Mouse (Mus musculus): ENCODE results near the gene Tagln. TPM values are rescaled to one million over a fixed set of nuclear protein-coding genes. Genes with fewer than 3 reads are reported as not detected.

Tagln gene
- polyA plus RNA-seq, 1 experiment from 2014 or later: 22.0 TPM

DNA sequence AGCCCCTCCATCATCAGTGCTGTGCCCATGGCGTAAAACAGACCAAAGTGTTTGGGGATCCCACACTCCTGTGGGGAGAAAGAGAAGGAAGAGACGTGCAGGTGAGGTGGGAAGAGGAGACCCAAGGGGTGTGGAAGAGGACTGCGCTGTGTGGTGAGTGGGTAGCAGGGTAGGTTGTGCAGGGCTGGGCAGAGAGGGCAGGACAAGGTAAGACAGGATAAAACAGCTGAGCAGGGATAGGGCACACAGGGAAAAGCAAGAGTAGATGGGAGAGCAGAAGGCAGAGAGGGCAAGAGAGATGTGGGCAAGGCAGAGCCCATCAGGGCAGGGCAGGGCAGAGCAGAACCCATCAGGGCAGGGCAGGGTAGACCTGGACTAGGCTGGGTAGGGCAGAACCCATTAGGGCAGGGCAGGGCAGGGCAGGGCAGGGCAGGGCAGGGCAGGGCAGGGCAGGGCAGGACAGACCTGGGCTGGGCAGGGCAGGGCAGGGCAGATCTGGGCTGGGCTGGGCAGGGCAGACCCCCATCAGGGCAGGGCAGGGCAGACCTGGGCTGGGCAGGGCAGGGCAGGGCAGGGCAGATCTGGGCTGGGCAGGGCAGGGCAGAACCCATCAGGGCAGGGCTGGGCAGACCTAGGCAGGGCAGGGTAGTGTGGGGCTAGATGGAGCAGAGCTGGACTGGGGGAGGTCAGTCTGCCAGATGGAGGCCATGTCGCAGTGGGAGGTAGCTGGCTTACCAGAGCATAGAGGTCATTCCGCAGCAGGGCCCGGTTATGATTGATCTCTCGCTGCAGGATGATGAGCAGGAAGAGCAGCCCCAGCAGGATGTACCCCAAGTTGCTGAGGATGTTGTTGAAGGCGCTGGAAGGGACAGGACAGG, 8.0 kb upstream of the Tagln start:
- Histone ChIP-seq H3K4me2 (ENCODE audit: low read depth, low read length, severe bottlenecking) (no peak overlapping the region), H3K4me3 (ENCODE audit: low read depth, low read length) (no peak overlapping the region), H3K27ac (ENCODE audit: low read depth, low read length) (no peak overlapping the region), H3K9me3 (ENCODE audit: control insufficient read depth, low read length) (no peaks in the 10 kb centered on the region), H3K27me3 (ENCODE audit: control insufficient read depth, insufficient read depth, low read length) (no peaks in the 10 kb centered on the region), H3K9ac (ENCODE audit: low read length) (no peak overlapping the region), H3K4me1 (replicated peaks; ENCODE audit: control insufficient read depth, insufficient read depth, low read length) (no peaks in the 10 kb centered on the region), H3K36me3 (ENCODE audit: control insufficient read depth, insufficient read depth, low read length) (no peaks in the 10 kb centered on the region; the same call in 1 of the 2 replicates)
- no peak for ATAC-seq (replicated peaks; ENCODE audit: low FRiP score)
- no peak for DNase-seq (ENCODE audit: low spot score)
- 85% methylated on average over 8 of the region's 8 CpGs for WGBS

- no peak overlapping the region for H3K9ac ChIP-seq (ENCODE audit: low read length)
- ATAC-seq (replicated peaks; ENCODE audit: low FRiP score) (no peak), DNase-seq (ENCODE audit: low spot score) (no peak)
- H3K4me2 ChIP-seq (ENCODE audit: low read depth, low read length, severe bottlenecking): no peak overlapping the region
- no peaks in the 10 kb centered on the region; the same call in 1 of the 2 replicates for H3K36me3 ChIP-seq (ENCODE audit: control insufficient read depth, insufficient read depth, low read length)
- no peaks in the 10 kb centered on the region for H3K9me3 ChIP-seq (ENCODE audit: control insufficient read depth, low read length)
- no peaks in the 10 kb centered on the region for H3K4me1 ChIP-seq (replicated peaks; ENCODE audit: control insufficient read depth, insufficient read depth, low read length)
- H3K27ac ChIP-seq (ENCODE audit: low read depth, low read length): no peak overlapping the region
- H3K4me3 ChIP-seq (ENCODE audit: low read depth, low read length): no peak overlapping the region
- H3K27me3 ChIP-seq (ENCODE audit: control insufficient read depth, insufficient read depth, low read length): no peaks in the 10 kb centered on the region
- WGBS: 93% methylated on average over 8 of the region's 8 CpGs
These were observed 7.1 kb upstream of the Tagln start for GRCm38 (mm10) chr9:45942916-45943315.

DNA sequence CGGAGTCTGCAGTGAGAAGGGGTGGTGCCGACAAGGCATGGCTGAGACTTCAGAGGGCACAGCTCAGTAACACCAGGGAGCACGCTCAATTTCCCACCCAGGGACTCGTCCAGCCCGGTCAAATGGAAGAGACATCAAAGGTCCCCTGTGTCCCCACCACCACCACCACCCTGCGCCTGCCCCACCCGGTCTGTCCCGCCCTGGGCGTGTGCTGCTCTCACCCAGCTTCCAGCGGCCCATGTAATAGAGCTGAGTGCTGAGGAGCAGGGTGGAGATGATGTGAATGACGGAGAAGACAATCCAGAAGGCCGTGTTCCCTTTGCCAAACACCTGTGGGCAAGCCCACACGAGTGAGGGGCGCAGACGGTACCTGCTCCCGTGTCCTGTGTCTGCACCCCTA, 6.6 kb upstream of the Tagln start:
- H3K9me3 ChIP-seq (ENCODE audit: control insufficient read depth, low read length): no peaks in the 10 kb centered on the region
- 96% methylated on average over 16 of the region's 16 CpGs for WGBS
- ATAC-seq (replicated peaks; ENCODE audit: low FRiP score): no peak
- H3K4me1 ChIP-seq (replicated peaks; ENCODE audit: control insufficient read depth, insufficient read depth, low read length): no peaks in the 10 kb centered on the region
- no peak overlapping the region for H3K27ac ChIP-seq (ENCODE audit: low read depth, low read length)
- no peak overlapping the region for H3K9ac ChIP-seq (ENCODE audit: low read length)
- H3K4me2 ChIP-seq (ENCODE audit: low read depth, low read length, severe bottlenecking): no peak overlapping the region
- no peaks in the 10 kb centered on the region for H3K27me3 ChIP-seq (ENCODE audit: control insufficient read depth, insufficient read depth, low read length)
- H3K4me3 ChIP-seq (ENCODE audit: low read depth, low read length): no peak overlapping the region
- no peaks in the 10 kb centered on the region; the same call in 1 of the 2 replicates for H3K36me3 ChIP-seq (ENCODE audit: control insufficient read depth, insufficient read depth, low read length)
- no peak for DNase-seq (ENCODE audit: low spot score)

DNA sequence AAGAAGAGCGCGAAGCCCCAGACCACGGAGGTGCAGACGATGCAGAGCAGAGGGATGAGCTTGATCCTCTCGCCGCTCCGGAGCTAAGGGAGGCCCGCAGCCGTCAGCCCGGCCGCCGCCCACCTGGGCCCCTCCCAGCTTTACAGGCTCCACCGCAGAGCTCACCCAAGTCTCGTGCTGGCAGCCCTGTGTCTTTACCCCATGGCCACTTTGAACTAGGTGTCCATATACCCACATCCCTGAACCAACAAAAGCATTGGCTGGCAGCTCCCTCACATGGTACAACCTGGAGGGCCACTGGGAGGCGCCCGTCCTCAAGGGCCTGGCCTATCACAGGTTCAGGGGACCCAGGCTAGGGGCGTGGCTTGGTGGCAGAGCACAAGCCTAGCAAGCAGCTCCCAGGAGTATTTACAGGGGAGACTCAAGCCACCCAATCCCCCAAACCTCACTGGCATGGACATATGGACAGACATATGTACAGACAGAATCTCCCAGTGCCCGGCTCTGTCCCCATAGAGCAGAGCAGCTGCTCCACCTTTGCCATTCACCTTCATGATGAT, 5.6 kb upstream of the Tagln start:
- Histone ChIP-seq H3K9me3 (ENCODE audit: control insufficient read depth, low read length) (no peaks in the 10 kb centered on the region), H3K4me2 (ENCODE audit: low read depth, low read length, severe bottlenecking) (no peak overlapping the region), H3K9ac (ENCODE audit: low read length) (no peak overlapping the region), H3K4me1 (replicated peaks; ENCODE audit: control insufficient read depth, insufficient read depth, low read length) (no peaks in the 10 kb centered on the region), H3K27me3 (ENCODE audit: control insufficient read depth, insufficient read depth, low read length) (peaks cover under 1% of the 10 kb centered on the region; the same call in 1 of the 2 replicates), H3K36me3 (ENCODE audit: control insufficient read depth, insufficient read depth, low read length) (no peaks in the 10 kb centered on the region; the same call in 1 of the 2 replicates), H3K27ac (ENCODE audit: low read depth, low read length) (no peak overlapping the region), H3K4me3 (ENCODE audit: low read depth, low read length) (no peak overlapping the region)
- DNase-seq (ENCODE audit: low spot score): peak; percentile 68
- ATAC-seq (replicated peaks; ENCODE audit: low FRiP score): no peak
- WGBS: 57% methylated on average over 15 of the region's 18 CpGs

DNA sequence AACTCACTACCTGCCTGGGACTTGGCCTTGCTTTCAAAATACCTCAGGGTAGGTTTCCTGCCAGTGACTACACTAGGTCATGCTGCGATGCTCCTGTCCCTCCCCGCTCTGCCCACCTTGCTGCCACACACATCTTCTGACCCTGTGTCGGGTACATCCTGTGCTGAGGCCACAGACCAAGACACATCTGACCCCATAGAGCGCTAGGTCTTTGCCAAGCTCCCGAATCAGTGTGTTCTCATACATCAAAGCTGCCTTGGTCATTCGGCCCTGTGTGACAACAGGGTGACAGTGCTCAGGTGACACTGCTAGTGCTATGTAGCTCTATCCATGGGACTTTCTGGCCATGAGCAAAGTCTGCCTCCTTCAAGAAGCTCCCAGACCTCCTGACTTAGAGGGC, 3.9 kb upstream of the Tagln start:
- Histone ChIP-seq H3K4me1 (replicated peaks; ENCODE audit: control insufficient read depth, insufficient read depth, low read length) (0 out of 2 replicates have a peak, but pooled peaks cover 3% of the 10 kb centered on the region), H3K4me2 (ENCODE audit: low read depth, low read length, severe bottlenecking) (no peak overlapping the region), H3K9ac (ENCODE audit: low read length) (no peak overlapping the region), H3K9me3 (ENCODE audit: control insufficient read depth, low read length) (no peaks in the 10 kb centered on the region), H3K36me3 (ENCODE audit: control insufficient read depth, insufficient read depth, low read length) (no peaks in the 10 kb centered on the region; the same call in 1 of the 2 replicates), H3K4me3 (ENCODE audit: low read depth, low read length) (no peak overlapping the region), H3K27ac (ENCODE audit: low read depth, low read length) (no peak overlapping the region), H3K27me3 (ENCODE audit: control insufficient read depth, insufficient read depth, low read length) (peaks cover 2% of the 10 kb centered on the region; the same call in 1 of the 2 replicates)
- WGBS: 98% methylated on average over 6 of the region's 6 CpGs
- no peak for DNase-seq (ENCODE audit: low spot score)
- ATAC-seq (replicated peaks; ENCODE audit: low FRiP score): no peak

- WGBS: 91% methylated on average over 15 of the region's 15 CpGs
- DNase-seq (ENCODE audit: low spot score): no peak
- no peak overlapping the region for H3K4me2 ChIP-seq (ENCODE audit: low read depth, low read length, severe bottlenecking)
- no peak overlapping the region for H3K4me3 ChIP-seq (ENCODE audit: low read depth, low read length)
- no peaks in the 10 kb centered on the region for H3K9me3 ChIP-seq (ENCODE audit: control insufficient read depth, low read length)
- peaks cover 2% of the 10 kb centered on the region; the same call in 1 of the 2 replicates for H3K27me3 ChIP-seq (ENCODE audit: control insufficient read depth, insufficient read depth, low read length)
- no peak for ATAC-seq (replicated peaks; ENCODE audit: low FRiP score)
- 0 out of 2 replicates have a peak, but pooled peaks cover 3% of the 10 kb centered on the region for H3K4me1 ChIP-seq (replicated peaks; ENCODE audit: control insufficient read depth, insufficient read depth, low read length)
- H3K9ac ChIP-seq (ENCODE audit: low read length): no peak overlapping the region
- H3K27ac ChIP-seq (ENCODE audit: low read depth, low read length): no peak overlapping the region
- no peaks in the 10 kb centered on the region for H3K36me3 ChIP-seq (ENCODE audit: control insufficient read depth, insufficient read depth, low read length)
These were observed 3.2 kb upstream of the Tagln start for GRCm38 (mm10) chr9:45938952-45939637.

GRCm38 (mm10) chr9:45938088-45938487, 2.2 kb upstream of the Tagln start:
- Histone ChIP-seq H3K9me3 (ENCODE audit: control insufficient read depth, low read length) (no peaks in the 10 kb centered on the region), H3K4me3 (ENCODE audit: low read depth, low read length) (no peak overlapping the region), H3K4me2 (ENCODE audit: low read depth, low read length, severe bottlenecking) (no peak overlapping the region), H3K27ac (ENCODE audit: low read depth, low read length) (no peak overlapping the region), H3K36me3 (ENCODE audit: control insufficient read depth, insufficient read depth, low read length) (no peaks in the 10 kb centered on the region), H3K27me3 (ENCODE audit: control insufficient read depth, insufficient read depth, low read length) (peaks cover 2% of the 10 kb centered on the region; the same call in 1 of the 2 replicates), H3K9ac (ENCODE audit: low read length) (no peak overlapping the region), H3K4me1 (replicated peaks; ENCODE audit: control insufficient read depth, insufficient read depth, low read length) (0 out of 2 replicates have a peak, but pooled peaks cover 3% of the 10 kb centered on the region)
- DNase-seq (ENCODE audit: low spot score) (no peak), ATAC-seq (replicated peaks; ENCODE audit: low FRiP score) (no peak)
- 95% methylated on average over 8 of the region's 8 CpGs for WGBS

GRCm38 (mm10) chr9:45936883-45937282, 1.0 kb upstream of the Tagln start:
- H3K9ac ChIP-seq (ENCODE audit: low read length): no peak overlapping the region
- peak; percentile 69 for DNase-seq (ENCODE audit: low spot score)
- H3K27ac ChIP-seq (ENCODE audit: low read depth, low read length): no peak overlapping the region
- WGBS: 23% methylated on average over 3 of the region's 3 CpGs
- H3K4me2 ChIP-seq (ENCODE audit: low read depth, low read length, severe bottlenecking): no peak overlapping the region
- peaks cover 2% of the 10 kb centered on the region; the same call in 1 of the 2 replicates for H3K27me3 ChIP-seq (ENCODE audit: control insufficient read depth, insufficient read depth, low read length)
- ATAC-seq (replicated peaks; ENCODE audit: low FRiP score): no peak; the same call in 1 of the 2 replicates
- no peaks in the 10 kb centered on the region for H3K36me3 ChIP-seq (ENCODE audit: control insufficient read depth, insufficient read depth, low read length)
- H3K4me1 ChIP-seq (replicated peaks; ENCODE audit: control insufficient read depth, insufficient read depth, low read length): 0 out of 2 replicates have a peak, but pooled peaks cover 3% of the 10 kb centered on the region
- H3K9me3 ChIP-seq (ENCODE audit: control insufficient read depth, low read length): no peaks in the 10 kb centered on the region
- no peak overlapping the region for H3K4me3 ChIP-seq (ENCODE audit: low read depth, low read length)
